Mouse (Mus musculus) ES-E14 (cell line): ENCODE results near the gene Gm10142.
"Not testable (repeated sequence)": the region's sequence is repeated elsewhere in the genome, so short reads cannot be mapped to it uniquely, and the experiment has no call there.

Experiments used
- CHD2 ChIP-seq: IDR thresholded peaks from 2 replicates; pipeline ENCODE4 v1.6.1; 2014; ENCODE audit warnings: mild to moderate bottlenecking, low read depth, low read length, inconsistent platforms
- MAFK ChIP-seq: IDR thresholded peaks from 2 replicates; pipeline ENCODE4 v1.6.1; 2014; ENCODE audit warnings: mild to moderate bottlenecking, low read depth, low read length, inconsistent platforms; ENCODE audit not compliant: insufficient read depth
- ZC3H11A ChIP-seq: IDR thresholded peaks from 2 replicates; pipeline ENCODE4 v1.6.1; 2012; ENCODE audit warnings: low read depth, mild to moderate bottlenecking, inconsistent platforms, low read length, borderline replicate concordance
- ZNF384 ChIP-seq: IDR thresholded peaks from 2 replicates; pipeline ENCODE4 v1.6.1; 2012; ENCODE audit warnings: low read depth, low read length, inconsistent platforms

DNA sequence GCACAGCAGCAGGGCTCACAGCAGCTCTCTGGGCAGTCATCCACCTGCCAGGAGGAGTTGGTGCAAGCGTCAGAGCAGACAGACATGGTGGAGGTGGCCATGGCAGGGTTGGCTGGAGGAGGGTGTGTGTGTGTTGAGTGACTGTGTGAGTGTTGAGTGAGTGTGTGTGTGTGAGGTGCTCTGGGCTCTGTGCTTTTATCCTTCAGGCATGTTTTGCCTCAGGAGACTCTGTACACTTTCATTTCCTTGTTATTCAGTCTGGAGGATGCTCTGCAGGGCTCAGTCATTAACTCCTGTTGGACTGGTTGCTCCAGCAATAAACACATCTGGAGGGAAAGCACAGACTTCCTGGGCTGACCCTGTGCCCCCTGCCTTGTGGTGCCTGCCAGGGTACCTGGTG lies 35.6 kb downstream of the Gm10142 start, which contains the start of gene Gm9736:
- not testable (repeated sequence) for TF ChIP-seq ZNF384, CHD2, MAFK, ZC3H11A
